Mouse (Mus musculus) myocyte (in vitro differentiated cells): ENCODE measurements around the gene Hyal5. TPM values are rescaled to one million over a fixed set of nuclear protein-coding genes. Genes with fewer than 3 reads are reported as not detected.
A peak's percentile ranks its signal among the peaks of the same experiment; 100 is the strongest.

Experiments used
- H3K27me3 ChIP-seq: one replicate; pipeline ENCODE4 v1.6.1; 2011; ENCODE audit not compliant: control insufficient read depth, insufficient read depth, insufficient read length
- H3K36me3 ChIP-seq: one replicate; pipeline ENCODE4 v1.6.1; 2011; ENCODE audit not compliant: control insufficient read depth, insufficient read depth
- H3K4me2 ChIP-seq: one replicate; pipeline ENCODE4 v1.6.1; 2011; ENCODE audit warnings: low read depth, control low read depth
- H3K4me3 ChIP-seq: one replicate; pipeline ENCODE4 v1.5.1; 2011; ENCODE audit warnings: mild to moderate bottlenecking, control low read depth, moderate library complexity
- H3K79me2 ChIP-seq: one replicate; pipeline ENCODE4 v1.6.1; 2011; ENCODE audit not compliant: control insufficient read depth, insufficient read depth
- H3ac ChIP-seq: one replicate; pipeline ENCODE4 v1.6.1; 2011; ENCODE audit not compliant: control insufficient read depth, insufficient read length
- CEBPB ChIP-seq: IDR thresholded peaks from 2 replicates; pipeline ENCODE4 v1.6.1; 2011; ENCODE audit warnings: mild to moderate bottlenecking, moderate library complexity; ENCODE audit not compliant: poor library complexity, insufficient read depth, severe bottlenecking
- E2F4 ChIP-seq: IDR thresholded peaks from one replicate; pipeline ENCODE4 v1.6.1; 2011; ENCODE audit warnings: mild to moderate bottlenecking, control low read depth, moderate library complexity; ENCODE audit not compliant: insufficient read depth
- MAX ChIP-seq: IDR thresholded peaks from one replicate; pipeline ENCODE4 v1.6.1; 2011; ENCODE audit warnings: low read depth, mild to moderate bottlenecking, control low read depth
- MYOD1 ChIP-seq, 3 experiments: IDR thresholded peaks; one replicate each; pipeline ENCODE4 v1.6.1; 2011; ENCODE audit warnings: control low read depth in 2 of 3, low read depth in 2 of 3, mild to moderate bottlenecking in 2 of 3, moderate library complexity in 1 of 3; ENCODE audit not compliant: insufficient read length in 2 of 3, control insufficient read depth in 1 of 3
- MYOG ChIP-seq, 3 experiments: IDR thresholded peaks; one replicate each; pipeline ENCODE4 v1.6.1; 2011; ENCODE audit warnings: control low read depth in 2 of 3, low read depth in 2 of 3, mild to moderate bottlenecking in 2 of 3; ENCODE audit not compliant: insufficient read length in 2 of 3, control insufficient read depth in 1 of 3, insufficient read depth in 1 of 3
- POLR2A ChIP-seq: IDR thresholded peaks from one replicate; pipeline ENCODE4 v1.6.1; 2011; ENCODE audit warnings: low read depth, mild to moderate bottlenecking, control low read depth, moderate library complexity; ENCODE audit not compliant: insufficient read length
- POLR2AphosphoS2 ChIP-seq: IDR thresholded peaks from one replicate; pipeline ENCODE4 v1.6.1; 2011; ENCODE audit warnings: low read depth, control low read depth; ENCODE audit not compliant: insufficient read length
- REST ChIP-seq: IDR thresholded peaks from one replicate; pipeline ENCODE4 v1.6.1; 2011; ENCODE audit warnings: mild to moderate bottlenecking, control low read depth, moderate library complexity; ENCODE audit not compliant: insufficient read depth, insufficient read length
- SRF ChIP-seq: IDR thresholded peaks from one replicate; pipeline ENCODE4 v1.6.1; 2011; ENCODE audit warnings: low read depth; ENCODE audit not compliant: control insufficient read depth, insufficient read length
- TCF12 ChIP-seq: IDR thresholded peaks from one replicate; pipeline ENCODE4 v1.6.1; 2011; ENCODE audit warnings: mild to moderate bottlenecking, control low read depth; ENCODE audit not compliant: poor library complexity, insufficient read depth, severe bottlenecking
- TCF3 ChIP-seq: IDR thresholded peaks from one replicate; pipeline ENCODE4 v1.6.1; 2011; ENCODE audit warnings: low read depth, control low read depth; ENCODE audit not compliant: insufficient read length
- USF1 ChIP-seq: IDR thresholded peaks from one replicate; pipeline ENCODE4 v1.6.1; 2011; ENCODE audit warnings: low read depth, mild to moderate bottlenecking, control low read depth, moderate library complexity
- polyA plus RNA-seq: library from polyadenylated mRNA; unstranded; fragments of >200 nt; fragmentation: generic; extraction: Trizol; gene quantifications from one replicate; pipeline ENCODE4 v1.2.1, GENCODE M21; 2012; ENCODE audit warnings: missing spikeins

The Hyal5 gene
- polyA plus RNA-seq = not detected

- H3K4me3 ChIP-seq = no peak within 1 kb of the TSS
- H3K27me3 ChIP-seq = no peaks in the 10 kb centered on the region
These were observed at the start of gene Hyal5 for GRCm38 (mm10) chr6:24857697-24858096. Gene Hyal5 (plus strand): TSS chr6:24857997.

DNA sequence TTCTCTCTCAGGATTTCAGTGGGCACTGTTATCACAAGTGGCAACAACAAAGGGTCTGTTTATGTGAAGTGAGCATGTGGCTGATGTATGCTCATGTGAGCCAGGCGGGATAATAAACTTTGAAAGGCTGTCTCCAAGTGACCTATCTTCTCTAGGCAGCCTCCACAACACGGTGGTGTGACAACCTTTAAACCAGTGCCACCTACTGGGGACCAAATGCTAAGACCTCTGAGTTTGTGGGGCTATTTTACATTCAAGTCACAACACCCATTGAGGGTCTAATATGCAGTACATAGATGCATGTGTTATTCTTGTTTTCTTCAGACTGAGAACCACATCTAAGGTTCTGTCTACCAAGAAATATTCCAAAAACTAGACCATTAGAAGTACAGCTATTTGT is 35.7 kb upstream of the Hyal5 start:
- Histone ChIP-seq H3K36me3 (no peaks in the 10 kb centered on the region), H3K4me2 (no peak overlapping the region), H3K27me3 (no peaks in the 10 kb centered on the region), H3K4me3 (no peak overlapping the region), H3K79me2 (no peaks in the 10 kb centered on the region), H3ac (no peak overlapping the region)
- TF ChIP-seq TCF3 (no peak), MAX (no peak), USF1 (no peak), SRF (no peak), POLR2AphosphoS2 (no peak), REST (no peak), MYOG (IDR thresholded peaks at IDR 0.05; ENCODE audit: control insufficient read depth in 1 of 3, insufficient read depth in 1 of 3, insufficient read length in 2 of 3, low read depth in 2 of 3) (no peak), POLR2A (no peak), CEBPB (no peak), TCF12 (no peak), E2F4 (no peak)

More at GRCm38 (mm10) chr6:24857697-24858096, at the start of gene Hyal5:
- Histone ChIP-seq H3K79me2 (no peaks in the 10 kb centered on the region), H3K36me3 (no peaks in the 10 kb centered on the region), H3K4me2 (no peak within 1 kb of the TSS), H3ac (no peak within 1 kb of the TSS)
- TF ChIP-seq SRF (no peak), POLR2AphosphoS2 (no peak), REST (no peak), MAX (no peak)

DNA sequence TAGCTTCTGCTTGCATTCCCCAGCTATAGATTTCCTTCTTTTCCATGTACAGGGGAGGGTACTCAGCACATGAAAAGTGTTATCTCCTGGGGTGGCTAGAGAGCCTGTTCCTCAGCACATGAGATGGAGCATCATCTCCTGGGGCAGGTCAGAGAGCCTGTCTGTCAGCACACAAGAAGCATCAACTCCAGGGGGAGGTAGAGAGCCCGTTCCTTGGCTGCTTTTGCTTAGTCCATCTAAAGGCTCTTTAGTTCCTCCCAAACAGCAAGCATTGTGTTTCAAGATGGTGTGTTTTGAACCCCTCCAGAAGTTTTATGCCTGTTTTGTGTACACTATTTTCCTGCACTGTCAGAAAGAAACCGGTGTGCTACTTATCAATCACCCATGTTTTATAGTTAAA is 2.5 kb downstream of the Hyal5 start:
- no peaks in the 10 kb centered on the region for H3K79me2 ChIP-seq
- H3ac ChIP-seq = no peak overlapping the region
- no peak for TF ChIP-seq MYOG (IDR thresholded peaks at IDR 0.05; ENCODE audit: control insufficient read depth in 1 of 3, insufficient read depth in 1 of 3, insufficient read length in 2 of 3, low read depth in 2 of 3)
- no peak for TF ChIP-seq TCF3
- no peak for TF ChIP-seq POLR2A
- no peaks in the 10 kb centered on the region for H3K36me3 ChIP-seq
- H3K4me3 ChIP-seq = no peak overlapping the region
- no peak overlapping the region for H3K4me2 ChIP-seq
- no peaks in the 10 kb centered on the region for H3K27me3 ChIP-seq

GRCm38 (mm10) chr6:24863649-24864048 is 5.9 kb downstream of the Hyal5 start:
- TF ChIP-seq TCF12 (no peak), SRF (no peak), USF1 (no peak)
- no peaks in the 10 kb centered on the region for H3K27me3 ChIP-seq
- no peak overlapping the region for H3K4me2 ChIP-seq
- no peaks in the 10 kb centered on the region for H3K36me3 ChIP-seq
- H3K4me3 ChIP-seq = no peak overlapping the region
- H3K79me2 ChIP-seq = no peaks in the 10 kb centered on the region
- no peak overlapping the region for H3ac ChIP-seq

DNA sequence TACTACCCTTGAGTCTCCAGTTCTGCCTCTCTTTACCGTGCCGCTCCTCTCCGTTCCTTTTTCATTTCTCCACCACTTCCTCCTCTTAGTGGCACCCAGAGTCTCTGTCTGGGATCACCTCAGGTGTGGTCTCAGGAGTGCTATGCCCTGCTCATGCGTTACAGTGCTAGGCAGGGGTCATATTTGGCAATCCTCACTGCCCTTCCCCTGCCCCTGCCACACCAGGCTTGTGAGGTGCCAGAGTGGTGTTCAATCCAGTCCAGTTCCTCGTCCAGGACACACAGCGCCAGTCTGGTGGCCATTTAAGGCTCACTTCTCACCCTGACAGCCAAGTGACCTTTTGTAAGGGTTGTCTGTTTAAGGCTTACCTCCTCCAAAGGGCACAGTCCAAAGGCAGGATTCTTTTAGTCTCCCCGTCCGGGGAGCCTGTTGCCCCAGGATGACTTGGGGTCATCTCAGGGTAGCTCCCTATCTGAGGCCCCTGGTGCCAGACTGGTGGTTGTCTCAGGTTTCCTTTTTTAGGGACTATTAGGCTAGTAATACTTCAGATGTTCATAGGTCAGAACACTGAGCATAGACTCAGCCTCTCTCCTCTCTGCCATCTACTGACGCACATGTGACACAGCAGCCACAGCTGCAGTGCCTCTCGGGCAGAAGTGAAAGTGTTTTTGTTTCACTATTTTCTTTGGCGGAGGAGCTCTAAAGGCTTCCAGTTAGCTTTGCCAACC is 36.5 kb downstream of the Hyal5 start:
- Histone ChIP-seq H3K27me3 (no peaks in the 10 kb centered on the region), H3K36me3 (no peaks in the 10 kb centered on the region), H3K79me2 (no peaks in the 10 kb centered on the region), H3K4me2 (peak overlapping the region; percentile 81), H3K4me3 (peak overlapping the region; percentile 7), H3ac (no peak overlapping the region)
- TF ChIP-seq SRF (no peak), MYOG (IDR thresholded peaks at IDR 0.05; ENCODE audit: control insufficient read depth in 1 of 3, insufficient read depth in 1 of 3, insufficient read length in 2 of 3, low read depth in 2 of 3) (no peak), USF1 (peak; percentile 38), MYOD1 (IDR thresholded peaks at IDR 0.05; ENCODE audit: control insufficient read depth in 1 of 3, insufficient read length in 2 of 3, low read depth in 2 of 3) (peak in 1 of 3 experiments; percentile 20), E2F4 (no peak), TCF3 (no peak)

- Histone ChIP-seq H3K36me3 (no peaks in the 10 kb centered on the region), H3ac (no peak overlapping the region), H3K79me2 (no peaks in the 10 kb centered on the region), H3K4me3 (peak overlapping the region; percentile 7), H3K27me3 (no peaks in the 10 kb centered on the region), H3K4me2 (peak overlapping the region; percentile 81)
- TF ChIP-seq TCF3 (no peak), MAX (no peak), REST (no peak), CEBPB (no peak), SRF (no peak)
These were observed 37.0 kb downstream of the Hyal5 start for GRCm38 (mm10) chr6:24894874-24895183.
